Mouse (Mus musculus) spleen, postnatal 36 days (tissue): Measurements from ENCODE around the gene Astn2.

ENCODE experiments used
- DNase-seq, 2 experiments: peaks; one replicate each; pipeline ENCODE4 v3.0.0; 2022; ENCODE audit warnings: low spot score in 2 of 2, mixed read lengths in 1 of 2

Gene Astn2

DNA sequence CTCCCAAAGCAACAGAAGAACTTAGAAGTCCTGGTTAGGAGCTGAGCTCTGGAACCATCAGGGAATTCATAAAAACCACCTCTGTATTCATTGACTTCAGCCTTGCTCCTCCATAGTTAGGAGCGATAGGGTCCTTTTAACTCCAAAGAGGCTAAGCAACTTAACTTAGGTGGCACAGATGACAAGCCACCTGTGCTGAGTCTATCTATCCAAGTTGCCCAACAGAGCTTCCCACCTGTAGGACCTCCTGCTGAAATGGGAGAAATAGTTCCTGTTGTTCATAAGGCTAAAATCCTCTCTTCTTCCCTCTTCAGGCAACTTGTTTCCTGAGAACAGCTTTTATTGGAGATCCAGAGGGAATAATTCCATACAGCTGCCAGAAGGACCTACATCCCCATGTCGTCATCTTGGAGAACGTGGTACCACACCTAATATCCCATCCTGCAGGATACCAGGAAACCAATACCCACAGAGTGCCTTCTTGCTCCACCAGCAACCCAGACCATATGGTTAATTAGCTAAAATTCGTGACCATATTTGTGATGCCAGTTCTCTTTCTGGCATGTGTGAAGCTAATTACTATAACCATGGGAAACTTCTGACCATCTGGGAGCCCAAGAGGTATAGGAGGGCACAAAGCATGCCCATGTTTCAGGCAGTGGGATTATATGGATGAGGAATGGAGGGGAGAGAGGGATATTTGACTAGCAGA lies 730.0 kb downstream of the Astn2 start:
- DNase-seq = no peak

DNA sequence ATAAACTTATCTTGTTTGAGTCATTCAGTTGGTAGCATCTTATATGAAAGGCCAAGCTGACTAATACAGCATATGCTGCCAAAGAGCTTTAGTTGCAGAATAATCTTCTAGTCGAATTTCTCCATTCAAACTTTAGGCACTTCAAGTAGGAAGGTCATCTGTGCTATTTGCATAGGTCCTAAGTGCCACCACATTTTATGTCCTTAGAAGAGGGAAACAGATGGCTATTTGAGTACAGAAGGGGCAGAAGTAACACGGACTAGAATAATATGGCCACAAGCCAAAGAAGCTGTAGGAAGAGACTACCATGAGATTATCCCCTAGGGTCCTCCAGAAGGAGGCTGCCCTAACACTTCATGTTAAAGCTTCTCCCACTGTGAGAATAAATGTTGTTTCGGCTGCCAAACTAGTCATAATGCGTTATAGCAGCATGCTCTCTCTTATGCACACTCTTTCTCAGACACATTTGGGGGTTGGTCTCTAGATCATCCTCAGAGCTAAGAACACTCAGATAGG lies 730.9 kb downstream of the Astn2 start:
- no peak for DNase-seq

DNA sequence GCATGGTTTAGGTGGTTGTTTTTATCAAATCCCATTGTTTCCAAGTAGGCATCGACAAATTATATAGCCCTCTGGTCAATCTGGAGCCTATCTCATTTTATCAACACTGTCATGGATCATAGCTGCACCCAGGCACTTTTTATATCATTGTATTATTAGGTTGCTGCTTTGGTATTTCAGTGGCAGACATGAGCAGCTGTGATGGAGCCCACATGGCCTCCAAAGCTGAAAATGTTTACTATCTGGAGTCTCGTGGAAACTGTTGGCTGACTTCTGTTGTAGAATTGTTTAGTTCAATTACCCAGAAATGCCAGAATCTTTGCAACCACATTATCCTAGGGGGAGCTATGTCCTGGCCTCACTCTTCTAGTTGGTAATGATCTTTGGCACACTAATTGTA lies 732.1 kb downstream of the Astn2 start:
- DNase-seq = no peak

DNA sequence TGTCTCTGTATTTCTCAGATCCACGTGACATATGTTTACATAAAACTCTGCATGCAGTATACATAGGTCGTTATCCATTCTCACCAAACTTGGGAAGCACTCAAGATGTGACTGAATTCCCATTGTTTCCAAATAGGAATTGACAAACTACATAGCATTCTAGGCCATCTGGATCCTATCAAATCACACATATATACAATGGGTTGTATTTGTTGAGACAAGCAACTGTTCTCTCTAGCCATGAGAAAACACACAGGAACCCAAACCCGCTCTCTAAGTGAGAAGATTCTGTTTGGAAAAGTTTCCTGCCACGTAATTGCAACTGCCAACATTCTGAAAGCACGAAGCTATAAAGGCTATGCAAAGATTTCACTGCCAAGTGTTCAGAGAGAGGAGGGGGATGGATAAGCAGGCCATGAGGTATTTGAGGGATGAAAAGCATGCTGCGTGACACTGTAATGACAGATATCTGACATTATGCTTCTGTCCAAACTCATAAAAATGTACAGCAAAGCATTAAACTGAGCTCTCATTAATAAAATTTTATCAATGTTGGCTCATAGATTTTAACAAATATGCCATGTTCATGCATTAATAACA lies 732.7 kb downstream of the Astn2 start:
- DNase-seq = no peak

DNA sequence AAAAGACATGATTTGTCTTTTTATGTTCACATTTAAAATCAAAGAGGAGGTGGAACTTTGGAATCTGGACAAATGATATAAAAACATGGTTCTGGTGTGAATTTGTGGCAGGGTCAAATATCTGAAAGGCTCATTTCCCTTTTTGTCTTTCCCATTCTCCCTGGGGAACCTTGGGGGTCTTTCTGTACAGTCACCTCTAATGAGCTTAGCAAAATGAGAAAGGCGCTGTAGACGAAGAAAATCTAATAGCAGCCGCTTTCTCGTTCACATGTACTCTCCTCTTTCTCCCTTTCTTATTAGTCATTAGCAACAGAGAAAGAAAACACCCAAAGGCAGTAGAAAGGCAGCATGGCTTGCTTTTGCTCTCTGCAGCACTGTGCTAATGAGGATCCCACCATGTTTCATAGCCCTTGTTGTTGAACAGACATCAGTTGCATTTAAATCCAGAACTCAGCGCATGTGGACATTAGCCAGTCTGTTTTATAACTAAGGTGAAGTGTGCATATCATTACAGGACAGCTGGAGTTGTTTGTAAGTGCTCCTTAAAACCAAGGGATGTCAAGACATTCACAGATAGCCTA lies 737.3 kb downstream of the Astn2 start:
- DNase-seq = no peak

DNA sequence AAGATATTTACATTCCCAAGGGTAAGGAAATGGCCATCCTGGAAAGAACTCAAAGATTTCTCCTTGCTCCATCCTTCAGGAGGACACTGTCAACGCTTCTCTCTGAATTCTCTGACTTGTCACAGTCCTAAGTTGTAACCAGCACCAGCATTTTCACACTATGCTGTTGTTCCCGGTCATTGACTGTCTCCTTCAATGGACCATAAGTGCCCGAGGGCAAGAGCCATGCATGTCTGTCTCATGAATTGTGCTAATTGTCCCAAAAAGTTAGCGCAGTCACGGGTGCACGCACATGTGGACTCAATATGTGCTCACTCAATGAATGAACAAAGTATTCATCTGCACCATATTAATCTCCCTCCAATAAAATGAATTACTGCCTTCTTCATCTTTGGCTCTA lies 741.2 kb downstream of the Astn2 start:
- DNase-seq = no peak

DNA sequence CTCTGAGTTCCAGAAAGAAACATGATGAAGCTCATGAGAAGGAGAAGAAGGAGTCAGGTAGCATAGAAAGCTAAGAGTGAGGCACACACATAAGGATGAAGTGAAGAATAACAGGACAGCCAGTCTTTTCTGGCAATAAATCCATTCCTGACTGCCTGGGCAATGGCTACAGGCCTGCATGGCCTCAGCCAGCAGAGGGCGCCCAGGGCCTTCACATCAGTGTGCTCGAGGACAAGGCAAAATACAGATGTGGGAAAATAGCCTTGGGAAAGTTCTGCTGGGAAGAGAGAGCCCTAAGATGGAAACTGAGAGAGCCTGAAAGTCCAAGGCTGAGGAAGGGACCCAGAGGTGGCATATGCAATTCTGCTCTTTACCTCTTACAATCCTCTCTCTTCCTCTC lies 749.7 kb downstream of the Astn2 start:
- peak in 1 of 2 experiments; percentile 1 for DNase-seq

DNA sequence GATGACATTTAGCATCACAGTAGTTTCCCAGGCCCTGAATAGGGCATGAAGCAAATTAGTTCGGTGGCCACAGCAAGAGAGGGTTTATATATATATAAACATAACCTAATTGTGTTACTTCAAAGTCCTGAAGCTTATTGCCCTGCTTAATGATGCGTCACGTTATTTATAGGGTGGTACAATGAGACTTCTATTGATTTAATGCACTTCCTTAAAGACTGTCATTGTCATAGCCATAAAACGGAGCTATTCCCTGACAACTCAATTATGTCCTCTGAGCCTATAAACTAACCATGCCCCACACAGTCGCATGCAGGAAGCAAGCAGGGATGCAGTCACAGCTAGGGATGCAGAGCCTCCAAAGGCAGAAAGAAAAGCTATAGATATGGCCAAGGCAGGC lies 761.8 kb downstream of the Astn2 start:
- no peak for DNase-seq

DNA sequence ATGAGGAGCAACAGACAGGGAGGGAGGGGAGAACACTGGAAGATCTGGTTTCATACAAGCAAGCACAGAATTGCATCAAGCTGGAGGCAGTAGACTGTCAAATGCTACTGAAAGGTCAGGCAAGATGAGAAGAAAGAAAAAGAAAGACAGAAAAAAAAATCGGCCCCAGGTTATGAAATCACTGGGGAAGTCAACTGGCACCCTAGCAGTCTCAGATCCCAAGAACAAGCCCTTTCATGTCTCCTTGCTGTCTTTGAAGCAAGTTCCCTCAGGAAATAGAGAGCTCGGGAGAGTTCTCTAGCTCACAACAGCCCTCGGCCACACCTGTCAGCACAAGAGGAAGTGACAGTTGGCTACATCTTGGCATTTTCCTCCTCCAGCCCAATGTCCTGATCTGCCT lies 766.2 kb downstream of the Astn2 start:
- DNase-seq = no peak

DNA sequence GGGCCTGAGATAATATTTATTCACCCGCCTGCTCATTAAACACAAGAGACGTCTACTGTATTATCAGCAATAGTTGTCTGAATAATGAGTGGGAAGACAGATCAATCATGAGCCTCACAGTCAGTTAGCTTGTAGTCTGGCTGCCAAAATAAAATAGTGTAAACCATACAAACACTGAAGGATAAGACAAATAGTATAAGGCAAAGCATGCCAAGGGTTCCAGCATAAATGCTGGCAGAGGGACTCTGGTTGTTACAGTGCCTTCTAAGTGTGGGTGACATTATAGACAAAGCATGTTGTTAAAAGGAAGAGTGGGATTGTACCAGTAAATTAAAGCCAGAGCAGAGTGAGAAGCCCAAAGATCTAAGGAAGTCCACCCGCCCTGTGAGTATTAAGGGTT lies 784.3 kb downstream of the Astn2 start:
- DNase-seq = no peak

DNA sequence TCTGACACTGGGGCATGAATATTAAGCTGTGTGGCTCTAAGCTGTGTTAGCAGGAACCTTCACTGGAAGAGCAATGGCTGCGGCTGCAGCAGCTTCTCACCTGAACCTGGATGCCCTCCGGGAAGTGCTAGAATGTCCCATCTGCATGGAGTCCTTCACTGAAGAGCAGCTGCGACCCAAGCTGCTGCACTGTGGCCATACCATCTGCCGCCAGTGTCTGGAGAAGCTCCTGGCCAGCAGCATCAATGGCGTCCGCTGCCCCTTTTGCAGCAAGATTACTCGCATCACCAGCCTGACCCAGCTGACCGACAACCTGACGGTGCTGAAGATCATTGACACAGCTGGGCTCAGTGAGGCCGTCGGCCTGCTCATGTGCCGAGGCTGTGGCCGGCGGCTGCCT lies 791.3 kb downstream of the Astn2 start:
- DNase-seq = no peak

DNA sequence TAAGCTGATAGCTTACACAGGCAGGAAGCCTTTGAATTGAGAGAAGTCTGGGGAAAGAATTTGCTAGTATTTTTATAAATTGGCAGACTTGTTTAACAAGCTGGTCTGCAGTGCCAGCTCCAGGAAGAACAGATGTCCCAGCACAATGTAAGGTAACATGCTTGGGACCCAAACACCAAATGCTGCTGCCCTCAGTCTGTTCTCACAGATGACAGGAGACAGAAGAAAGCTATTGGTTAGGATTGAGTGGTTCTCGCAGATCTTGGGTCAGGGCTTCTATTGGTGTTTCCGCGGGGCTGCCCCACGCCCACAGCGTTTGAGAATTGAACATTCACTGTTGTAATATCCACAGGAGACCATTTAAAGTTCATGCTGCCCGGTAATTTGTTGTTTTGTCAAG lies 793.5 kb downstream of the Astn2 start:
- no peak for DNase-seq

DNA sequence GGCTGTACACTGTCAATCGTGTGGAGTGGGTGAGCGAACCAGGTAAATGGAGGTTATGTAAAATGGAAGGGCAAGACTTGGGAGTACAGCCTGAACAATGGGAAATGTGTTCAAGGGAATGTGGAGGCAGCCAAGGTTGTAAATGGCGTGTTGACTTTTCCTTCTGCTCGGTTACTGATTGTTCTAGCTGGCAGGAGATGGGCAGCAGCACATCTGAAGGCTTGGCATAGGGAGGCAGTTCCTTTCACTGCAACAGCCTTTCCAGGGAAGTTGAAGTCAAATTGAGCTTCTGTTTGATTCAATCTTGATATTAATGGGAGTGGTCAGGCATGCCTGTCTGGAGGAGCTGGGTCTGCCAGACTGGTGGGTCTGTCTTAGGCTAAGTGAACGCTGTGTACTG lies 794.1 kb downstream of the Astn2 start:
- no peak for DNase-seq

DNA sequence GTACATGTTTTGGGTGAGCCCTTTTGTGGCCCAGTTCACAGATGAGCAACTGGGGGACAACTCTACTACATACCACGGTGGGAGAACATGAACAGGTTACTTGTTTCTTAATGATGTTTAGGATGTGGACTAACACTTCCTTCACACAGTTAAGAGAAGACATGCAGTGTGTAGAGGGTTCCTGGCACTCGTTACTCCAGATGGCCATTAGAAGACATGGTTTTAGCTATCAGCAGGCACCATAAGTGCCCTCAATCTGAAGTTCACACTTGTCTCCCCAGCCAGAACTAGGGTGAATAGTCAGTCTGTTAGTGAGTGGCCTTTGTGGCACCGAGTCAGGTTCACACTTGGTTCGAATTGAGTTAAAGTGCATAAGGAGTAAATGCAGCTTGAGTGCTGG lies 796.3 kb downstream of the Astn2 start:
- no peak for DNase-seq

DNA sequence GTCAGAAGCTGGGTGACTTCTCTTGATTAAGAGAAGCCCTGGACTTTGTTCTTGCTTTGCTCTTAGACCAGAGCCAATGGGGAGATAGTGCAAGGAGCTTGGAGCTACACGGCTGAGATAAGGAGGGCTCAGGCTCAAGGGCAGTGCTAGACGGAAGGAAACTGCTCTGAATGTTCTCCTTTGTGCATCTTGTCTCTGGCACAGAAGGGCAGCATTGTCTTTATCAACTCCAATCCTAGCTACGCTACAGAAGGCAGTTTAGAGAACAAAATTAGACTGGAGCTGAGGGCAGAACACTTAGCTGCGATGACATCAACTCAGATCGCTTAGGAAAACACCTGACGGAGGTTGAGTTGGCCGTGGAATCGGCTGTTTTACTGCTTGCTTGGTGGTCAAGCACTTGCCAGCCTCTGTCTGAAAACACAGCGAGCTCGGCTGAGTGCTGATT lies 797.2 kb downstream of the Astn2 start:
- DNase-seq = no peak

DNA sequence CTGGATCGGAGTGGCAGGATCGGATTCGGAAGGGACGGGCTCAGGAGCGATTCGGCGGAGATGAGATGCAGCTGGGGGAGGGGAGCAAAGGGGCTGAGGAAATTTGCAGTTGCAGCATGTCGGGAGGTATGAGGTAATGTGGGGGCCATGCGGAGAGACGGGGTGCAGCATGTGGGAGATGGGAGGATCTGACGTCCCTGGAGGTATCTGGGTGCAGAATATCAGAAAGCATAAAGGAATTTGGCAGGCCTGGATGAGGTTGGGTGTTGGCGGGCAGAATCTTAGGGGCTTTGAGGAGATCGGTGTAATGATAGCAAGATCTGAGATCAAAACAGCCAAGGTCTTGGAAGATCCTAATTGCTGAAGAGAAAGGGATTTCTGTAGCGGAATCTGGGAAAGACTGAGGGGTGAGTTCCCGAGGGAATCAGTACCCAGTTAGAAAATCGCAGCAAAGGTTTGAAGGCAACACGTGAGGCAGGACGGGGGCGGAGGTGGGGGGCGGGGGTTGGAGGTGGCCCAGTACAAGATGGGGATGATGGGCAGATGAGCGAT lies 799.2 kb downstream of the Astn2 start:
- DNase-seq = no peak

DNA sequence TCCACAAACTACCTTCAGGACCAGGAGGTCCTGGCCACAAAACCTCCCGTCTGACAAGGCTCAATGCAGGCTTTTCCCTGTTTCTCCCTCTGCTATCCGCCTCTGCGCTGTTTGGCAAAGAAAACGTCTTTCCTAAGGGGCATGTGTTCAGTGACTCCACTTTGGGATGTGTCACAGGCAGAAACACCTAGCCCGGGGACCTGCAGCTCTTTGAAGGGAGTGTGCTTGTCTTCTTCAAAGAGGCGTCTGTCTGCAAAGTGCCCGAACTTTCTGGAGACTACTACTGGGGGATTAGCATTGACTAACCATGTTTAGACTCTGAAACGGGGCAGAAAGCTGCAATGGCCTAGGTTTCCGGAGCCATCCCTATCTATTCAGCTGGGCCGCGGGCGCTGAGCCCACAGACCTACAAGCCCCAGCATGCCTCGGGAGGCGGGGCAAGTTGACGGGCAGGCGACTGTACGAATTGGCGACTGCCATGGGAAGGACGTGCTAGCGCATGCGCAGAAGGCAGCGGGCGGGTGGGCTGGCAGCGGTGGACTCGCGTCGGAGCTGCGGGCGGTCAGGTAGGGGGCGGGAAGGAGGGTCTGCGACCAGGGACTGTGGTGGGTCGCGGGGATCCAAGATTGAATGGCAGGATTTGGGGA lies 799.8 kb downstream of the Astn2 start, which contains the start of gene Trim32:
Gene Trim32 (plus strand): TSS at position 483 of the 647 bp plus-strand sequence.
- DNase-seq = peak; percentile 93

DNA sequence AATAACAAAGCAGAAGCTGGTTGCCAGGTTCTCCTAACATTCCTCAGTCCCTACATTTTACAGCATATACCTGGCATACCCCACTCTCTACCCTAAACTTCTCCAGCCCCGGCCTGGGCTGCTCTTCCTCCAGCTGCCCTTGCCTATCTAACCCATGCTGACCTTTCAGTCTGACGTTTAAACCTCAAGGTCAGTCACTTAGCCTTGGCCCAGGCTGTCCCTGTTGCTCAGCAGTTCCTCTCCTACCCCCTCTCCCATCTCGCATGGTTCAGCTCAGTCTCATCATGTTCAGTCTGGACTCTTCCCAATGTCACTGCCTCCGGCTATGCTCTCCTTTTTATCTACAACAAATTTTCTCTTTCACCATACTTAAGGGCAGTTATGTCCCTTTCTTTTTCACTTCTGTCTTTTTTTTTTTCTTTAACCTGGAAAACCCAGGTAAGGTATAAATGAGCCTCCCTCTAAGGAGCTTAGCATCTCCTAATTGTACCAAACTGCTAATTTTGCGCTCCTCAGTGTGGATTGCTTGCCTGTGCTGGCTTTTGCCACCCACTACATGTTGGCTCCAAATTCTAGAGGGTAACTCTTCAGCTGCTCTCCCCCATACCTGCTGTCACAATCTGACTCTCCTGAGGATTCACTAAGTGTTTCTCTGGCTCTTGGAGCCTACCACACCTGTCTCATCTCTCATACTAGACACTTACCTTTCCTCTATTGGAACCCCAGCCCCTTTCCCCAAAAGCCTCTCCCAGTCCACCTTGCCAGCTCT lies 809.6 kb downstream of the Astn2 start:
- no peak for DNase-seq

DNA sequence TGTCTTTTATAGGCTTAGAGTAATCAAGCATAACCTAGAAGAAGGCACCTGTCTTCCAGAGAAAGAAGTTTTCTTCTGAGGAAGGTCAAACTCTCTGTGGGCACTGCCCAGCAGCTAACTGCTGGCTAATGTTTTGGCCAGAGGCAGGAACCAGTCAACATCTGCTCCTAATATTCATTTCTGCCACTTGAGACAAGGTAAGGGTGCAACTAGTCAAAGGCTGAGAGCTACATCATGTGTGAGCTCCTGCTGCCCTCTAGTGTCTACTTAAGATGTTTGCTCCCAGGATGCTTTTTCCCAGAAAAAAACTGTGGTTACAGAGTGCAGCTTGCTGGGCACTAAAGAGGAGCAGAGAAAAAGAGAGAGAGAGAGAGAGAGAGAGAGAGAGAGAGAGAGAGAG lies 814.6 kb downstream of the Astn2 start:
- DNase-seq = no peak

DNA sequence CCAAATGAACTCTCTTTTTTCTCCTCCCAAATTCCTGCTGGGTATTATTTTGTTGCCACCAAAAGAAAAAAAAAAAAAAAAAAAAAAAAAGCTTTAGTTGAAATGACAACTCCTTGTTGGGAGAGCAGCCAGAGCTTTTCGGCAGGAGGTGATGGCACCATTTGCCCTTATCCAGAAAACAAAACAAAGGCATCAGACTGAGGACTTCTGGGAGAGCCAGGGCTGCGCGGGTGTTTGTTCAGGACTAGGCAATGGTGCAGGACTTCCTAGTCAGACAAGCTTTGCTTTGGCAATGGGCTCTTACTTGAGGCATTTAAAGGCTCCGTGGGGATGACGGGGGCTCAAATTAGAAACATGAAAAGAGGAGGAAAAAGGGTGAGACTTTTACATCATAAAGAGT lies 817.5 kb downstream of the Astn2 start:
- DNase-seq = no peak

DNA sequence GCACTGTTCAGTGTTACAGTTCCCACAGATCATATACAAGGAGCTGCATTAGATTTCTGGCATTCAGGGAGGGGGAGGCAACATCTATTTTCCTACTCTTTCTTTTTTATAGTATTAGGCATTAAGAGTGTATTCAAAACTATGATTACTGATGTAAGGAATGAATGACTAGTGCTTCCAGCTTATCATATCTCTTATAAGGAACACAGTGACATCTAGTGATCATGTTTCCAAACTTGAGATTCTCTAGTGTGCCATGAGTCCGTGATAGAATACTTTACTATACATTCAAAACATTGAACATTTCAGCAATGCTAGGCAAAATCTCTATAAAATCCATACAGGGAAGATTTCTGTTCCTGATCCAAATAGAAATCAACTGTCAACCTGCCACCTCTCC lies 824.2 kb downstream of the Astn2 start:
- no peak for DNase-seq

DNA sequence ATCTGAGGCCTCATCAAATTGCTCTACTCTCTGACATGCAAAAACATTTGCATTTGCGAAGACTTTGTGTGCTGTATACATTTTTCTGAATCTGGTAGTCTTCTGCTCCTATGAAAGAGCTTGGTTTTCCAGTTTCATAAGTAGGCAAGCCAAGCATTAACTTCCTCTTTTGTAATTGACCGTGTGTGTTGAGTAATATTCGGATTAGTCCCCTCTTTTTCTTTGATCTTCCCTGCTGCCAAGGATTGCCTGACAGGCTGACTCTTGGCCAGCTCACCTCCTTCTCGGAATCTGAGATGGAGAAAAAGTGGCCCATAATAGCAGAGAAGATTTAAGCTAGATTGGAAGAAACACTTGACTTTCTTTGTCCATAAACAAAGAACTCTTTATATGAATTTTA lies 838.9 kb downstream of the Astn2 start:
- DNase-seq = no peak
